Mouse (Mus musculus) limb, embryonic 13.5 days (tissue): ENCODE measurements around the gene Aldh1l2. TPM values are rescaled to one million over a fixed set of nuclear protein-coding genes. Genes with fewer than 3 reads are reported as not detected.
"Not testable (repeated sequence)": the region's sequence is repeated elsewhere in the genome, so short reads cannot be mapped to it uniquely, and the experiment has no call there.

ENCODE experiments used
- ATAC-seq: fragments of 200-750 bp; cut with Nextera tagmentation; 2 replicates; pipeline ENCODE4 v1.8.0; 2017; ENCODE audit warnings: low read depth, moderate number of reproducible peaks, moderate TSS enrichment; ENCODE audit not compliant: low FRiP score
- H3K27ac ChIP-seq: fragments of 300-500 bp; sonication (generic); 2 replicates; pipeline ENCODE4 v1.5.1; 2015; ENCODE audit warnings: inconsistent platforms, mild to moderate bottlenecking, moderate library complexity
- H3K27me3 ChIP-seq: fragments of 300-500 bp; sonication (generic); 2 replicates; pipeline ENCODE4 v1.6.1; 2015; ENCODE audit warnings: mild to moderate bottlenecking, inconsistent platforms
- H3K36me3 ChIP-seq: fragments of 300-500 bp; sonication (generic); 2 replicates; pipeline ENCODE4 v1.6.1; 2015; ENCODE audit warnings: inconsistent platforms, mild to moderate bottlenecking, moderate library complexity
- H3K4me1 ChIP-seq: fragments of 300-500 bp; sonication (generic); 2 replicates; pipeline ENCODE4 v1.6.1; 2015; ENCODE audit warnings: inconsistent platforms
- H3K4me2 ChIP-seq: fragments of 300-500 bp; sonication (generic); replicated peaks from 2 replicates; pipeline ENCODE4 v1.6.1; 2015; ENCODE audit warnings: inconsistent platforms, mild to moderate bottlenecking, moderate library complexity
- H3K4me3 ChIP-seq: fragments of 300-500 bp; sonication (generic); 2 replicates; pipeline ENCODE4 v1.5.1; 2015; ENCODE audit warnings: moderate library complexity, mild to moderate bottlenecking, inconsistent platforms
- H3K9ac ChIP-seq: fragments of 300-500 bp; sonication (generic); 2 replicates; pipeline ENCODE4 v1.6.1; 2015; ENCODE audit warnings: mild to moderate bottlenecking, inconsistent platforms
- H3K9me3 ChIP-seq: fragments of 300-500 bp; sonication (generic); 2 replicates; pipeline ENCODE4 v1.6.1; 2016; ENCODE audit warnings: inconsistent platforms
- WGBS: fragments of 180-500 bp; shearing (Covaris S2); methylation state at CpG from one replicate; pipeline ENCODE4 v1.1.7; 2015; 5-methylcytosine and 5-hydroxymethylcytosine counted together
- polyA plus RNA-seq: library from polyadenylated mRNA; unstranded; fragments of >200 nt; fragmentation: Nextera tagmentation; extraction: Ambion mirVana; gene quantifications from 2 replicates; pipeline ENCODE4 v1.2.1, GENCODE M21; 2015

Aldh1l2 gene
- polyA plus RNA-seq, 1 experiment from 2014 or later, result 3.2 TPM

- Histone ChIP-seq H3K4me3 (no peak overlapping the region), H3K27ac (no peak overlapping the region), H3K36me3 (no peaks in the 10 kb centered on the region), H3K4me1 (peaks cover 10% of the 10 kb centered on the region; the same call in 1 of the 2 replicates), H3K9ac (no peak overlapping the region), H3K27me3 (peaks cover 17% of the 10 kb centered on the region), H3K4me2 (no peak overlapping the region), H3K9me3 (no peaks in the 10 kb centered on the region)
- no peak for ATAC-seq
- WGBS, result 88% methylated on average over 6 of the region's 6 CpGs
These were observed 3.5 kb downstream of the Aldh1l2 start for GRCm38 (mm10) chr10:83530384-83530967.

GRCm38 (mm10) chr10:83524238-83524637, 9.7 kb downstream of the Aldh1l2 start:
- H3K4me2 ChIP-seq, H3K9me3 ChIP-seq, H3K9ac ChIP-seq, H3K4me1 ChIP-seq, H3K27ac ChIP-seq, ATAC-seq, H3K4me3 ChIP-seq, H3K36me3 ChIP-seq, H3K27me3 ChIP-seq: not testable (repeated sequence)

- H3K9ac ChIP-seq, result no peak overlapping the region
- no peak for ATAC-seq
- 87% methylated on average over 4 of the region's 4 CpGs for WGBS
- no peak overlapping the region for H3K4me3 ChIP-seq
- no peaks in the 10 kb centered on the region for H3K27me3 ChIP-seq
- H3K36me3 ChIP-seq, result no peaks in the 10 kb centered on the region
- H3K9me3 ChIP-seq, result no peaks in the 10 kb centered on the region
- H3K4me1 ChIP-seq, result no peaks in the 10 kb centered on the region
- H3K4me2 ChIP-seq, result no peak overlapping the region
- H3K27ac ChIP-seq, result no peak overlapping the region
These were observed 12.9 kb downstream of the Aldh1l2 start for GRCm38 (mm10) chr10:83520990-83521389.

- Histone ChIP-seq H3K27me3 (no peaks in the 10 kb centered on the region), H3K9me3 (no peaks in the 10 kb centered on the region), H3K36me3 (no peaks in the 10 kb centered on the region), H3K4me3 (no peak overlapping the region), H3K9ac (no peak overlapping the region), H3K4me1 (no peaks in the 10 kb centered on the region), H3K4me2 (no peak overlapping the region), H3K27ac (no peak overlapping the region)
- WGBS, result 82% methylated on average over 8 of the region's 8 CpGs
- no peak for ATAC-seq
These were observed 20.2 kb downstream of the Aldh1l2 start for GRCm38 (mm10) chr10:83513736-83514135.

- Histone ChIP-seq H3K4me1 (no peaks in the 10 kb centered on the region), H3K27me3 (no peaks in the 10 kb centered on the region), H3K36me3 (no peaks in the 10 kb centered on the region), H3K4me3 (no peak overlapping the region), H3K9ac (no peak overlapping the region), H3K9me3 (no peaks in the 10 kb centered on the region), H3K4me2 (no peak overlapping the region), H3K27ac (no peak overlapping the region)
- ATAC-seq, result no peak
- WGBS, result 73% methylated on average over 5 of the region's 5 CpGs
These were observed 22.6 kb downstream of the Aldh1l2 start for GRCm38 (mm10) chr10:83511304-83511703.

GRCm38 (mm10) chr10:83508962-83509660, 24.8 kb downstream of the Aldh1l2 start:
- ATAC-seq, result no peak
- Histone ChIP-seq H3K4me2 (no peak overlapping the region), H3K36me3 (no peaks in the 10 kb centered on the region), H3K4me3 (no peak overlapping the region), H3K9ac (no peak overlapping the region), H3K4me1 (no peaks in the 10 kb centered on the region), H3K27ac (no peak overlapping the region), H3K9me3 (no peaks in the 10 kb centered on the region), H3K27me3 (no peaks in the 10 kb centered on the region)
- 66% methylated on average over 8 of the region's 8 CpGs for WGBS

- Histone ChIP-seq H3K4me3 (no peak overlapping the region), H3K27ac (no peak overlapping the region), H3K9ac (no peak overlapping the region), H3K9me3 (no peaks in the 10 kb centered on the region), H3K4me2 (no peak overlapping the region), H3K36me3 (no peaks in the 10 kb centered on the region), H3K4me1 (no peaks in the 10 kb centered on the region), H3K27me3 (no peaks in the 10 kb centered on the region)
- 87% methylated on average over 13 of the region's 13 CpGs for WGBS
- no peak for ATAC-seq
These were observed 36.6 kb downstream of the Aldh1l2 start for GRCm38 (mm10) chr10:83497321-83497720.

- Histone ChIP-seq H3K4me2 (no peak overlapping the region), H3K9ac (no peak overlapping the region), H3K27me3 (no peaks in the 10 kb centered on the region), H3K4me1 (no peaks in the 10 kb centered on the region), H3K36me3 (no peaks in the 10 kb centered on the region), H3K9me3 (no peaks in the 10 kb centered on the region), H3K4me3 (no peak overlapping the region), H3K27ac (no peak overlapping the region)
- 87% methylated on average over 6 of the region's 6 CpGs for WGBS
- ATAC-seq, result no peak
These were observed 43.4 kb downstream of the Aldh1l2 start for GRCm38 (mm10) chr10:83490506-83490905.

- no peaks in the 10 kb centered on the region for H3K36me3 ChIP-seq
- WGBS, result 81% methylated on average over 5 of the region's 5 CpGs
These were observed 56.7 kb downstream of the Aldh1l2 start for GRCm38 (mm10) chr10:83477286-83477685.

GRCm38 (mm10) chr10:83475226-83475625, 58.7 kb downstream of the Aldh1l2 start:
- Histone ChIP-seq H3K27ac (no peak overlapping the region), H3K9ac (no peak overlapping the region), H3K4me1 (no peaks in the 10 kb centered on the region), H3K4me3 (no peak overlapping the region), H3K36me3 (no peaks in the 10 kb centered on the region), H3K27me3 (no peaks in the 10 kb centered on the region), H3K9me3 (peaks cover 3% of the 10 kb centered on the region; the same call in 1 of the 2 replicates), H3K4me2 (no peak overlapping the region)
- ATAC-seq, result no peak
- whole genome bisulfite sequencing, result 96% methylated on average over 13 of the region's 13 CpGs

More at GRCm38 (mm10) chr10:83477286-83477685, 56.7 kb downstream of the Aldh1l2 start:
- Histone ChIP-seq H3K4me1 (no peaks in the 10 kb centered on the region), H3K27me3 (no peaks in the 10 kb centered on the region), H3K4me2 (no peak overlapping the region), H3K9me3 (no peaks in the 10 kb centered on the region; the same call in 1 of the 2 replicates), H3K9ac (no peak overlapping the region), H3K4me3 (no peak overlapping the region), H3K27ac (no peak overlapping the region)
- no peak for ATAC-seq

GRCm38 (mm10) chr10:83457531-83457930, 76.4 kb downstream of the Aldh1l2 start:
- ATAC-seq, result no peak

GRCm38 (mm10) chr10:83448582-83448981, 85.4 kb downstream of the Aldh1l2 start:
- peaks cover 40% of the 10 kb centered on the region for H3K9me3 ChIP-seq
- no peak for ATAC-seq
- no peaks in the 10 kb centered on the region for H3K4me1 ChIP-seq
- H3K27me3 ChIP-seq, result no peaks in the 10 kb centered on the region
- H3K27ac ChIP-seq, result no peak overlapping the region
- H3K4me3 ChIP-seq, result no peak overlapping the region
- WGBS, result 93% methylated on average over 7 of the region's 7 CpGs
- no peak overlapping the region for H3K4me2 ChIP-seq
- H3K36me3 ChIP-seq, result peaks cover 11% of the 10 kb centered on the region
- H3K9ac ChIP-seq, result no peak overlapping the region

More at GRCm38 (mm10) chr10:83457531-83457930, 76.4 kb downstream of the Aldh1l2 start:
- WGBS, result 90% methylated on average over 3 of the region's 3 CpGs
- Histone ChIP-seq H3K9me3 (peaks cover 51% of the 10 kb centered on the region), H3K4me1 (no peaks in the 10 kb centered on the region), H3K36me3 (peaks cover 11% of the 10 kb centered on the region; the same call in 1 of the 2 replicates), H3K9ac (no peak overlapping the region), H3K27me3 (no peaks in the 10 kb centered on the region), H3K4me3 (no peak overlapping the region), H3K27ac (no peak overlapping the region), H3K4me2 (no peak overlapping the region)
